Mouse (Mus musculus): ENCODE results near the gene Igfals.

Gene Igfals

GRCm38 (mm10) chr17:24861785-24862184 is 4.0 kb upstream of the Igfals start:
- DNase-seq (ENCODE audit: low spot score in 2 of 2), result no peak

GRCm38 (mm10) chr17:24867914-24868313 is 2.1 kb downstream of the Igfals start:
- DNase-seq (ENCODE audit: low spot score in 2 of 2), result peak in 1 of 2 experiments; percentile 27

GRCm38 (mm10) chr17:24873695-24874404 is 8.1 kb downstream of the Igfals start:
- DNase-seq (ENCODE audit: low spot score in 2 of 2), result no peak

- no peak for DNase-seq (ENCODE audit: low spot score in 2 of 2)
Observed at GRCm38 (mm10) chr17:24874405-24874745, 8.6 kb downstream of the Igfals start.

- DNase-seq (ENCODE audit: low spot score in 2 of 2), result no peak
Observed at GRCm38 (mm10) chr17:24874989-24875388, 9.2 kb downstream of the Igfals start.

- no peak for DNase-seq (ENCODE audit: low spot score in 2 of 2)
Observed at GRCm38 (mm10) chr17:24877336-24878116, 11.7 kb downstream of the Igfals start.

GRCm38 (mm10) chr17:24878117-24878397 is 12.3 kb downstream of the Igfals start:
- no peak for DNase-seq (ENCODE audit: low spot score in 2 of 2)

GRCm38 (mm10) chr17:24878531-24878930 is 12.7 kb downstream of the Igfals start:
- DNase-seq (ENCODE audit: low spot score in 2 of 2), result no peak

- no peak for DNase-seq (ENCODE audit: low spot score in 2 of 2)
Observed at GRCm38 (mm10) chr17:24881738-24882440, 16.1 kb downstream of the Igfals start.

GRCm38 (mm10) chr17:24884391-24884790 is 18.6 kb downstream of the Igfals start:
- no peak for DNase-seq (ENCODE audit: low spot score in 2 of 2)

GRCm38 (mm10) chr17:24885356-24886133 is 19.7 kb downstream of the Igfals start:
- DNase-seq (ENCODE audit: low spot score in 2 of 2), result no peak

GRCm38 (mm10) chr17:24886134-24886931 is 20.5 kb downstream of the Igfals start, which contains the start of the genes Nubp2 and Spsb3:
Nubp2 (minus strand) TSS chr17:24886349.
Spsb3 (plus strand) TSS chr17:24886643.
- peak; percentile 99 to 100 for DNase-seq (ENCODE audit: low spot score in 2 of 2)

- peak in 1 of 2 experiments; percentile 57 for DNase-seq (ENCODE audit: low spot score in 2 of 2)
Observed at GRCm38 (mm10) chr17:24886932-24887271, 21.1 kb downstream of the Igfals start.

- no peak for DNase-seq (ENCODE audit: low spot score in 2 of 2)
Observed at GRCm38 (mm10) chr17:24887291-24888080, 21.7 kb downstream of the Igfals start.

- no peak for DNase-seq (ENCODE audit: low spot score in 2 of 2)
Observed at GRCm38 (mm10) chr17:24888862-24889261, 23.1 kb downstream of the Igfals start.

- no peak for DNase-seq (ENCODE audit: low spot score in 2 of 2)
Observed at GRCm38 (mm10) chr17:24890151-24891092, 24.6 kb downstream of the Igfals start.

GRCm38 (mm10) chr17:24891321-24891720 is 25.5 kb downstream of the Igfals start:
- DNase-seq (ENCODE audit: low spot score in 2 of 2), result no peak

GRCm38 (mm10) chr17:24892785-24893184 is 27.0 kb downstream of the Igfals start:
- no peak for DNase-seq (ENCODE audit: low spot score in 2 of 2)

GRCm38 (mm10) chr17:24893276-24893675 is 27.5 kb downstream of the Igfals start:
- no peak for DNase-seq (ENCODE audit: low spot score in 2 of 2)

Data from right cerebral cortex, adult 2 months (tissue).